Mouse (Mus musculus): ENCODE measurements around the gene Adck2.

Adck2 gene

GRCm38 (mm10) chr6:39557723-39558261, 15.9 kb upstream of the Adck2 start, which contains the start of gene Dennd2a:
Gene Dennd2a, minus strand, starts transcription at chr6:39557867.
- peak; percentile 77 for DNase-seq (ENCODE audit: low spot score)

- DNase-seq (ENCODE audit: low spot score): no peak
Measured at GRCm38 (mm10) chr6:39559276-39559939, 14.3 kb upstream of the Adck2 start.

GRCm38 (mm10) chr6:39562166-39563015, 11.3 kb upstream of the Adck2 start:
- DNase-seq (ENCODE audit: low spot score): peak; percentile 65

- no peak for DNase-seq (ENCODE audit: low spot score)
Measured at GRCm38 (mm10) chr6:39567528-39567927, 6.1 kb upstream of the Adck2 start.

GRCm38 (mm10) chr6:39570426-39570825, 3.2 kb upstream of the Adck2 start:
- DNase-seq (ENCODE audit: low spot score): no peak

- no peak for DNase-seq (ENCODE audit: low spot score)
Measured at GRCm38 (mm10) chr6:39574555-39574869, 839 bp downstream of the Adck2 start.

GRCm38 (mm10) chr6:39574951-39575350, 1.3 kb downstream of the Adck2 start:
- DNase-seq (ENCODE audit: low spot score): no peak

- no peak for DNase-seq (ENCODE audit: low spot score)
Measured at GRCm38 (mm10) chr6:39579552-39579951, 5.9 kb downstream of the Adck2 start.

- no peak for DNase-seq (ENCODE audit: low spot score)
Measured at GRCm38 (mm10) chr6:39580558-39580957, 6.9 kb downstream of the Adck2 start.

GRCm38 (mm10) chr6:39581087-39581784, 7.6 kb downstream of the Adck2 start:
- no peak for DNase-seq (ENCODE audit: low spot score)

- DNase-seq (ENCODE audit: low spot score): no peak
Measured at GRCm38 (mm10) chr6:39585517-39585916, 11.8 kb downstream of the Adck2 start, which contains the start of gene Gm42420. Gene Gm42420, plus strand, starts transcription at chr6:39585753.

- no peak for DNase-seq (ENCODE audit: low spot score)
Measured at GRCm38 (mm10) chr6:39591481-39591880, 17.8 kb downstream of the Adck2 start.

GRCm38 (mm10) chr6:39592401-39593214, 18.9 kb downstream of the Adck2 start, which contains the start of gene Ndufb2:
Gene Ndufb2, plus strand, starts transcription at chr6:39592574.
- peak; percentile 88 for DNase-seq (ENCODE audit: low spot score)

- no peak for DNase-seq (ENCODE audit: low spot score)
Measured at GRCm38 (mm10) chr6:39600851-39601250, 27.2 kb downstream of the Adck2 start.

GRCm38 (mm10) chr6:39601828-39602227, 28.2 kb downstream of the Adck2 start:
- no peak for DNase-seq (ENCODE audit: low spot score)

GRCm38 (mm10) chr6:39604565-39604964, 30.9 kb downstream of the Adck2 start:
- no peak for DNase-seq (ENCODE audit: low spot score)

GRCm38 (mm10) chr6:39606056-39606455, 32.4 kb downstream of the Adck2 start:
- DNase-seq (ENCODE audit: low spot score): no peak

GRCm38 (mm10) chr6:39606862-39607261, 33.2 kb downstream of the Adck2 start:
- no peak for DNase-seq (ENCODE audit: low spot score)

- DNase-seq (ENCODE audit: low spot score): no peak
Measured at GRCm38 (mm10) chr6:39607365-39607764, 33.7 kb downstream of the Adck2 start.

- no peak for DNase-seq (ENCODE audit: low spot score)
Measured at GRCm38 (mm10) chr6:39610207-39610606, 36.5 kb downstream of the Adck2 start.

GRCm38 (mm10) chr6:39611296-39611695, 37.6 kb downstream of the Adck2 start:
- no peak for DNase-seq (ENCODE audit: low spot score)
